In the genomic region with DNA sequence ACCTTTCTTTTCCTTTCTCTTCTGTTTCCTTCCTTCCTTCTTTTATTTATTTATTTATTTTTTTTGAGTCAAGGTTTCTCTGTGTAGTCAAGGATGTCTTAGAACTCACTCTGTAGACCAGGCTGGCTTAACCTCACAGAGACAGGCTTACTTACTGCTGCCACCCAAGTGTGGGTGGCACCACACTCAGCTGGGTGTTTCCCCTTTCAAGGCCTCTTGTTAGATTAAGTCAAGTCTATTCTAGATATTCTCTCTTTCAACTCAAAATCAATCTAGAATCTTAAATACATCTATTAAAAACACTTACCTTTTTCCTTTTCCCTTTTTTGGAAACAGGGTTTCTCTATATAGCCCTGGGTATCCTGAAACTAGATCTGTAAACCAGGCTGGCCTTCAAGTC, we compare ENCODE assay signal across 25 mouse cellular contexts. TPM values are rescaled to one million over a fixed set of nuclear protein-coding genes. Genes with fewer than 3 reads are reported as not detected.
A peak's percentile ranks its signal among the peaks of the same experiment; 100 is the strongest.
DNase-seq lines count a peak whose midpoint lies in the region; ATAC-seq and TF ChIP-seq lines count a peak whose summit lies in the region.
"Had no signal": no experiment of that assay in that cellular context is flagged by ENCODE, and none has a peak within 500 bp of the region (broad histone marks: within the 10 kb centered on the region; RNA-seq: fewer than 3 reads in every experiment).

No protein-coding gene starts in this region.

- TF ChIP-seq EP300 in liver, embryonic 14.5 days (IDR thresholded peaks at IDR 0.05; ENCODE audit: low read depth): no peak

- intact Hi-C loops in gastrocnemius, adult 2 months (cut with DNase I): loop anchor here (2.0 kb wide), 1 partner anchor 94 kb away; no protein-coding TSS in a partner anchor

- no peak overlapping the region for H3K9ac ChIP-seq in liver, embryonic 14.5 days (replicated peaks)
- H3K9ac ChIP-seq: embryonic facial prominence, embryonic 13.5 days; hindbrain, embryonic 14.5 days; intestine, embryonic 15.5 days; limb, embryonic 12.5 days; lung, embryonic 15.5 days; midbrain, embryonic 12.5 days; neural tube, embryonic 13.5 days had no signal

- H3K27ac ChIP-seq in gastrocnemius, adult 2 months: peak overlapping the region; percentile 99; the same call in 1 of the 2 replicates
- peak overlapping the region; percentile 51 for H3K27ac ChIP-seq in liver, embryonic 14.5 days
- H3K27ac ChIP-seq: embryonic facial prominence, embryonic 13.5 days; hindbrain, embryonic 14.5 days; intestine, embryonic 15.5 days; limb, embryonic 12.5 days; lung, embryonic 15.5 days; macrophage; midbrain, embryonic 12.5 days; neural tube, embryonic 13.5 days; stomach, postnatal 0 days had no signal

- no peak for TF ChIP-seq CTCF in gastrocnemius, adult 2 months (IDR thresholded peaks at IDR 0.05)
- TF ChIP-seq CTCF in liver, embryonic 14.5 days (IDR thresholded peaks at IDR 0.05; ENCODE audit: low read depth): no peak

- no peaks in the 10 kb centered on the region for H3K27me3 ChIP-seq in liver, embryonic 14.5 days (ENCODE audit: control insufficient read depth, insufficient read depth, low read length)
- H3K27me3 ChIP-seq: embryonic facial prominence, embryonic 13.5 days; intestine, embryonic 15.5 days; limb, embryonic 12.5 days; lung, embryonic 15.5 days; midbrain, embryonic 12.5 days; neural tube, embryonic 13.5 days had no signal

- H3K9me3 ChIP-seq in liver, embryonic 14.5 days (ENCODE audit: control insufficient read depth, low read length): peaks cover 2% of the 10 kb centered on the region; the same call in 1 of the 2 replicates
- H3K9me3 ChIP-seq: intestine, embryonic 15.5 days; lung, embryonic 15.5 days had no signal

- no peak overlapping the region for H3K4me3 ChIP-seq in gastrocnemius, adult 2 months
- no peak overlapping the region for H3K4me3 ChIP-seq in liver, embryonic 14.5 days (ENCODE audit: insufficient read depth in 1 of 2, low read depth in 2 of 2, low read length in 2 of 2)
- H3K4me3 ChIP-seq: embryonic facial prominence, embryonic 13.5 days; intestine, embryonic 15.5 days; limb, embryonic 12.5 days; lung, embryonic 15.5 days; midbrain, embryonic 12.5 days; neural tube, embryonic 13.5 days had no signal

- ATAC-seq in liver, embryonic 14.5 days (ENCODE audit: insufficient read depth): no peak
- ATAC-seq: forebrain, embryonic 16.5 days; intestine, embryonic 15.5 days had no signal

- DNase-seq in gastrocnemius, adult 2 months: no peak
- DNase-seq in gastrocnemius, postnatal 10 days: no peak
- peak; percentile 37 for DNase-seq in thymus, postnatal 0 days (ENCODE audit: low spot score)
- DNase-seq in thymus, postnatal 14 days: no peak
- peak in 1 of 3 experiments; percentile 35 for DNase-seq in liver, embryonic 14.5 days (ENCODE audit: low read depth in 3 of 3, low spot score in 3 of 3)
- DNase-seq in adrenal gland, adult (ENCODE audit: inconsistent age in 2 of 2, low spot score in 1 of 2): no peak
- DNase-seq in layer of hippocampus, adult 18-20 months (ENCODE audit: low spot score in 2 of 2): no peak
- no peak for DNase-seq in adrenal gland, adult 8-10 months
- DNase-seq: adrenal gland, adult 2 months; cerebellum, postnatal 10 days; heart, postnatal 10 days; kidney, adult 9 months; kidney, postnatal 36 days; right cerebral cortex, adult 18-20 months had no signal

- peak overlapping the region; percentile 33 for H3K4me2 ChIP-seq in liver, embryonic 14.5 days (ENCODE audit: low read depth)
- H3K4me2 ChIP-seq: embryonic facial prominence, embryonic 13.5 days; heart, embryonic 11.5 days; hindbrain, embryonic 14.5 days; intestine, embryonic 15.5 days; limb, embryonic 12.5 days; lung, embryonic 15.5 days; midbrain, embryonic 12.5 days; neural tube, embryonic 13.5 days had no signal

- peaks cover 16 to 27% of the 10 kb centered on the region in 2 experiments for H3K4me1 ChIP-seq in liver, embryonic 14.5 days (replicated peaks; ENCODE audit: control insufficient read depth in 2 of 2, insufficient read depth in 2 of 2, low read length in 1 of 2)

- no peaks in the 10 kb centered on the region for H3K36me3 ChIP-seq in liver, embryonic 14.5 days (replicated peaks; ENCODE audit: control insufficient read depth, insufficient read depth, low read depth)
- H3K36me3 ChIP-seq: intestine, embryonic 15.5 days; lung, embryonic 15.5 days; neural tube, embryonic 13.5 days had no signal

RNA-seq across cellular contexts. Expression of a gene that starts 11.3 kb away (rescaled TPM):
- 10 to 100 TPM; 43.4 to 46.9 TPM for total RNA-seq in gastrocnemius, adult 2 months (2021)
- total RNA-seq in gastrocnemius, postnatal 10 days (2021): 10 to 100 TPM; 51.8 to 80.1 TPM
- 26.5 and 28.5 TPM in 2 replicates for polyA plus RNA-seq in thymus, postnatal 0 days (2015; fragmentation: Nextera tagmentation; extraction: Ambion mirVana)
- 5.8 and 7.2 TPM in 2 replicates for polyA plus RNA-seq in liver, embryonic 14.5 days (2012; rRNA removed)
- 14.2 TPM in 2 replicates for polyA plus RNA-seq in liver, embryonic 14.5 days (2014; fragmentation: Nextera tagmentation; extraction: Ambion mirVana)
- 100 to 1,000 TPM; 103 to 122 TPM for total RNA-seq in layer of hippocampus, adult 18-20 months (2021)
- total RNA-seq in adrenal gland, adult 8-10 months (2022): 100 to 1,000 TPM in 2 of 4 experiments, 10 to 100 TPM in 2; 79.2 to 127 (median 99.1) TPM
